Mouse (Mus musculus) olfactory bulb, adult 2 months (tissue): ENCODE data around the gene Asap3.

ENCODE experiments used
- CTCF ChIP-seq: fragments of 200-500 bp; IDR thresholded peaks from 2 replicates; pipeline ENCODE4 v1.5.1; 2012; ENCODE audit warnings: low read depth, mild to moderate bottlenecking, low read length, moderate library complexity; ENCODE audit not compliant: insufficient read depth
- POLR2A ChIP-seq: fragments of 200-500 bp; IDR thresholded peaks from 2 replicates; pipeline ENCODE4 v1.6.1; 2012; ENCODE audit warnings: mild to moderate bottlenecking, low read depth, low read length, moderate library complexity; ENCODE audit not compliant: insufficient read depth

- TF ChIP-seq POLR2A (no peak), CTCF (no peak)
These were observed 79.7 kb downstream of the Asap3 start for GRCm38 (mm10) chr4:136285811-136286371.
